In genomic region chr16:95245499-95245898, GRCm38 (mm10) we compare ENCODE assay signal across 18 mouse cellular contexts. TPM values are rescaled to one million over a fixed set of nuclear protein-coding genes. Genes with fewer than 3 reads are reported as not detected.
A peak's percentile ranks its signal among the peaks of the same experiment; 100 is the strongest.
DNase-seq lines count a peak whose midpoint lies in the region; ATAC-seq and TF ChIP-seq lines count a peak whose summit lies in the region.
"Had no signal": no experiment of that assay in that cellular context is flagged by ENCODE, and none has a peak within 500 bp of the region (broad histone marks: within the 10 kb centered on the region; RNA-seq: fewer than 3 reads in every experiment).

No protein-coding gene starts in this region.

- H3K9me3 ChIP-seq in heart, postnatal 0 days (replicated peaks; ENCODE audit: control insufficient read depth, low read length) = no peaks in the 10 kb centered on the region
- H3K9me3 ChIP-seq in forebrain, embryonic 11.5 days (ENCODE audit: control insufficient read depth, low read length) = no peaks in the 10 kb centered on the region
- H3K9me3 ChIP-seq: embryonic facial prominence, embryonic 12.5 days; forebrain, embryonic 12.5 days had no signal

- 62% methylated on average over 3 of the region's 3 CpGs for WGBS in heart, postnatal 0 days
- 79% methylated on average over 3 of the region's 3 CpGs for WGBS in forebrain, embryonic 11.5 days

- ATAC-seq in heart, postnatal 0 days (ENCODE audit: insufficient read depth, low read depth) = no peak
- no peak for ATAC-seq in forebrain, embryonic 11.5 days (replicated peaks; ENCODE audit: low FRiP score)
- ATAC-seq: forebrain, embryonic 16.5 days; hindbrain, embryonic 16.5 days had no signal

- peak; percentile 50 for DNase-seq in heart, adult 11 months
- DNase-seq in heart, adult 9 months (ENCODE audit: low spot score in 2 of 2) = no peak
- no peak for DNase-seq in heart, postnatal 0 days (ENCODE audit: low spot score)
- no peak for DNase-seq in heart, adult 18-20 months
- DNase-seq in layer of hippocampus, adult 2 months (ENCODE audit: low spot score in 2 of 2) = no peak
- DNase-seq in layer of hippocampus, postnatal 10 days (ENCODE audit: low spot score in 2 of 2) = no peak
- DNase-seq in forebrain, embryonic 11.5 days (ENCODE audit: low spot score) = no peak
- DNase-seq: adrenal gland, postnatal 10 days; cerebellum, adult 11 months; cerebellum, adult 8-10 months; cerebellum, postnatal 14 days; gastrocnemius, postnatal 10 days had no signal

- H3K36me3 ChIP-seq in heart, postnatal 0 days (replicated peaks; ENCODE audit: control insufficient read depth, insufficient read depth, low read length) = no peaks in the 10 kb centered on the region
- H3K36me3 ChIP-seq in forebrain, embryonic 11.5 days (ENCODE audit: control insufficient read depth, insufficient read depth, low read length) = no peaks in the 10 kb centered on the region
- H3K36me3 ChIP-seq: embryonic facial prominence, embryonic 12.5 days; forebrain, embryonic 12.5 days had no signal

- no peak for TF ChIP-seq EP300 in heart, postnatal 0 days (IDR thresholded peaks at IDR 0.05; ENCODE audit: low read depth)

- H3K9ac ChIP-seq in heart, postnatal 0 days (replicated peaks; ENCODE audit: low read depth, low read length) = no peak overlapping the region
- no peak overlapping the region for H3K9ac ChIP-seq in forebrain, embryonic 11.5 days (ENCODE audit: low read length)
- H3K9ac ChIP-seq: embryonic facial prominence, embryonic 12.5 days; forebrain, embryonic 12.5 days had no signal

- peak overlapping the region; percentile 70; the same call in 1 of the 2 replicates for H3K27ac ChIP-seq in heart, postnatal 0 days (ENCODE audit: low read depth)
- H3K27ac ChIP-seq in layer of hippocampus, adult 2 months = no peak overlapping the region
- H3K27ac ChIP-seq in forebrain, embryonic 11.5 days (ENCODE audit: low read depth, low read length) = no peak overlapping the region
- H3K27ac ChIP-seq: embryonic facial prominence, embryonic 12.5 days; forebrain, embryonic 12.5 days had no signal

- H3K4me2 ChIP-seq in heart, postnatal 0 days (ENCODE audit: low read depth, low read length) = no peak overlapping the region
- no peak overlapping the region for H3K4me2 ChIP-seq in forebrain, embryonic 11.5 days (ENCODE audit: low read depth, low read length, severe bottlenecking)
- H3K4me2 ChIP-seq: embryonic facial prominence, embryonic 12.5 days; forebrain, embryonic 12.5 days; heart, embryonic 11.5 days had no signal

- no peak overlapping the region for H3K4me3 ChIP-seq in heart, postnatal 0 days (ENCODE audit: low read depth, low read length)
- H3K4me3 ChIP-seq in layer of hippocampus, adult 2 months = no peak overlapping the region
- H3K4me3 ChIP-seq in forebrain, embryonic 11.5 days (ENCODE audit: low read depth, low read length) = no peak overlapping the region
- H3K4me3 ChIP-seq: embryonic facial prominence, embryonic 12.5 days; forebrain, embryonic 12.5 days had no signal

- H3K27me3 ChIP-seq in heart, postnatal 0 days (ENCODE audit: control insufficient read depth, insufficient read depth, low read length) = no peaks in the 10 kb centered on the region
- no peaks in the 10 kb centered on the region for H3K27me3 ChIP-seq in forebrain, embryonic 11.5 days (ENCODE audit: control insufficient read depth, insufficient read depth, low read length)
- H3K27me3 ChIP-seq: embryonic facial prominence, embryonic 12.5 days; forebrain, embryonic 12.5 days had no signal

- H3K4me1 ChIP-seq in heart, postnatal 0 days (ENCODE audit: control insufficient read depth, insufficient read depth) = peaks cover 31% of the 10 kb centered on the region
- no peaks in the 10 kb centered on the region for H3K4me1 ChIP-seq in forebrain, embryonic 11.5 days (replicated peaks; ENCODE audit: control insufficient read depth, insufficient read depth, low read length)
- H3K4me1 ChIP-seq: embryonic facial prominence, embryonic 12.5 days; forebrain, embryonic 12.5 days had no signal

- TF ChIP-seq CTCF in heart, postnatal 0 days (IDR thresholded peaks at IDR 0.05; ENCODE audit: low read depth) = no peak
- TF ChIP-seq CTCF in layer of hippocampus, adult 2 months (conservative IDR thresholded peaks at IDR 0.05) = peak; percentile 17; the same call in 1 of the 2 replicates

RNA-seq across cellular contexts. Expression of gene Kcnj15, which starts 11.9 kb away (rescaled TPM):
- 1.0 and 1.9 TPM in 2 replicates for total RNA-seq in heart, postnatal 0 days (2014; rRNA removed; ENCODE audit: low replicate concordance)
- 0.79 and 0.86 TPM in 2 replicates for polyA plus RNA-seq in heart, postnatal 0 days (2015; fragmentation: Nextera tagmentation; extraction: Ambion mirVana)
- total RNA-seq in heart, adult 18-20 months (2021) = 1 to 10 TPM; 1.1 to 1.4 TPM
- under 1 TPM; 0.08 to 0.34 TPM for total RNA-seq in layer of hippocampus, adult 2 months (2021)
- total RNA-seq in layer of hippocampus, postnatal 10 days (2021) = under 1 TPM; 0.16 to 0.43 TPM
- 0.19 and 0.35 TPM in 2 replicates for polyA plus RNA-seq in forebrain, embryonic 11.5 days (2014; fragmentation: Nextera tagmentation; extraction: Ambion mirVana)
- total RNA-seq: MEL had no signal
- polyA plus RNA-seq: forebrain, embryonic 16.5 days had no signal
